Mouse (Mus musculus): ENCODE data around the gene Hs1bp3. TPM values are rescaled to one million over a fixed set of nuclear protein-coding genes. Genes with fewer than 3 reads are reported as not detected.
A peak's percentile ranks its signal among the peaks of the same experiment; 100 is the strongest.

Hs1bp3 gene
- polyA plus RNA-seq (2015; fragmentation: Nextera tagmentation; extraction: Ambion mirVana) = 30.3 and 32.5 TPM in 2 replicates

DNA sequence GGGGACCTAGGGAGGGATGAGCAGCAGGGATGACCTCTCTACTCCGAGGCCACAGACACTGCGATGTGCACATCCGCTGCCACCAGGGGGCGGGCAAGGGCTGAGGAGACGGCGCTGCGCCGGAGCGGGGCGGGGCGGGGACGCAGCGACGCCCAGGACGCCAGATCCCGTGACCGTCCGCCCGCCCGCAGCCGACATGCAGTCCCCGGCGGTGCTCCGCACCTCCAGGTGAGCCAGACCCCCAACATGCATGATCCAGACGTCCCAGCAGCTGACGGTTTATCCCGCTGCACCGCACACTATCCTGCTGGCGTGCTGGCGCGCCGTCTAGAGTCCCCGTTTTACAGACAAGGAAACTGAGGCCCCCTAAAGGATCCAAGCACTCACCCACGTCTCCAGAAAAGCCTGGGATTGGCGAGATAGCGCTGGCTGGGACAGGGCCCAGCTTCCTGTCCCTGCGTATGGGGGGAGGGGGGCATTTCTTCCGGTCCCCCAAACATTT is at the start of gene Hs1bp3:
TSS of gene Hs1bp3 (plus strand) at position 163 of the 502 bp plus-strand sequence.
- Histone ChIP-seq H3K4me3 (ENCODE audit: low read length) (peak within 1 kb of the TSS; percentile 80), H3K36me3 (ENCODE audit: control insufficient read depth, insufficient read depth, low read length) (no peaks in the 10 kb centered on the region), H3K27ac (ENCODE audit: low read length) (0 out of 2 replicates have a peak within 1 kb of the TSS, but pooled peaks have one; percentile 15), H3K4me2 (ENCODE audit: low read depth, low read length) (peak within 1 kb of the TSS; percentile 83), H3K9ac (ENCODE audit: low read depth, low read length) (peak within 1 kb of the TSS; percentile 86), H3K4me1 (ENCODE audit: control insufficient read depth, insufficient read depth, low read length) (peaks cover 14% of the 10 kb centered on the region), H3K27me3 (replicated peaks; ENCODE audit: control insufficient read depth, insufficient read depth, low read length) (peaks cover 11% of the 10 kb centered on the region), H3K9me3 (ENCODE audit: control insufficient read depth, low read length) (no peaks in the 10 kb centered on the region)
- peak; percentile 89 for ATAC-seq
- under 1% methylated on average over 38 of the region's 38 CpGs for WGBS

DNA sequence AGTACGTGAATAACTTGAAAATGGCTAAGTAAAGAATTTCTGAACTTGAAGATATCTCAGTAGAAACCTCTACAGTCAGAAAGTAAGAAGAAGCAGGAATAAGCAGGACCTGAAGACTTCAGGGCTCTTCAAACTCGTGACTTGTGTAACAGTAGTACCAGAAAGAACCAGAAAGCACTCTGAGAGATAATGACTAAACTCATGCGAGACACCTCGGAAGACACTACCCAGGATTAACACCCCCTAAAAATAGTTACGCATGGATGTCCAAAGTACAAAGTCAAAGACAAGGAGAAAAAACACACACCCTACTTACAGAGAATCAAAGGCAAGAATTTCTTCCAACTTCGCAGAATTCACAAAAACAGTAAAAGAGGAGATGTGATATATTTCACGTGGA is 46.9 kb upstream of the Hs1bp3 start:
- ATAC-seq = no peak
- no peak overlapping the region for H3K9ac ChIP-seq (ENCODE audit: low read depth, low read length)
- H3K27ac ChIP-seq (ENCODE audit: low read length) = no peak overlapping the region
- peaks cover 2% of the 10 kb centered on the region; the same call in 1 of the 2 replicates for H3K4me1 ChIP-seq (ENCODE audit: control insufficient read depth, insufficient read depth, low read length)
- 81% methylated on average over 7 of the region's 7 CpGs for WGBS
- H3K27me3 ChIP-seq (replicated peaks; ENCODE audit: control insufficient read depth, insufficient read depth, low read length) = no peaks in the 10 kb centered on the region
- H3K4me3 ChIP-seq (ENCODE audit: low read length) = no peak overlapping the region
- no peaks in the 10 kb centered on the region for H3K9me3 ChIP-seq (ENCODE audit: control insufficient read depth, low read length)
- no peak overlapping the region for H3K4me2 ChIP-seq (ENCODE audit: low read depth, low read length)
- H3K36me3 ChIP-seq (ENCODE audit: control insufficient read depth, insufficient read depth, low read length) = no peaks in the 10 kb centered on the region

DNA sequence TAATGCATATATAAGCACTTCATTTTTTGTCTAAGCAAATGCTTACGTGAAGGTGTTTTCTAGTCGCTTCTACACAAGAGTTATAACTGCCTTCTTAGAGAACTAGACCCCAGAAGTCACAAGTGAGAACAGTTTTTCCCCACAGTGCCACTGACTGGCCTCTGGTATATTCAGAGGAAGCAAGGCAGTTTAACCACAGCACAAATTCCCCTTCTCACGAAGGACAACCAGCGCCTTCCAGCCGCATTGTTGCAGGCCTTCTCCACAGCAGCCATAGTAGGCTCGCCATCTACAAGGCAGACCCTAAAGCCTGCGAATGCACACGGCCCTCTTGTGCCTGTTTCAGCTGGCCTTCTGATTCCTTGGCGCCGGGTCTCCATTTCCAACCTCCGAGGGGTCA is 43.6 kb upstream of the Hs1bp3 start:
- WGBS = 87% methylated on average over 11 of the region's 11 CpGs
- Histone ChIP-seq H3K27me3 (replicated peaks; ENCODE audit: control insufficient read depth, insufficient read depth, low read length) (no peaks in the 10 kb centered on the region), H3K9ac (ENCODE audit: low read depth, low read length) (no peak overlapping the region), H3K4me1 (ENCODE audit: control insufficient read depth, insufficient read depth, low read length) (peaks cover 8% of the 10 kb centered on the region), H3K4me3 (ENCODE audit: low read length) (no peak overlapping the region), H3K27ac (ENCODE audit: low read length) (no peak overlapping the region), H3K9me3 (ENCODE audit: control insufficient read depth, low read length) (no peaks in the 10 kb centered on the region), H3K4me2 (ENCODE audit: low read depth, low read length) (no peak overlapping the region), H3K36me3 (ENCODE audit: control insufficient read depth, insufficient read depth, low read length) (no peaks in the 10 kb centered on the region)
- ATAC-seq = no peak

DNA sequence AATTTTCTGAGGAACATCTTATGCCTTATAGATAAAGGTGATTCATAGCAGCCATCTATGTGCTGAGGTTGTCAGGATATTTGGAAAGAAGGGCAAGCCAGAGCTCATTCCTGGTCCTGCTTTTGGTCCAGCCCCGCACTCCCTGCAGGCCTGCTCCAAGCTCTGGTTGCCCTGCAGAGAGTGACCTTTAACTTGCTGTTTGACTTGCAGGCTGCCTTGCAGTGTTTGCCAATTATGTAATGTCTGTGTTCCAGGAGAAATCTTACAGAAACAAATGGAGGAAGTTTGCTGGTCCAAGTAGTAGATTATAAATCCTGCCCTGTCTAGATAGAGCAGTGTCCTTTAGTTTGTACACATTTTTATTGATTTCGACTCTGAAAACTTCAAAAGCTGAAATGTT is 41.8 kb upstream of the Hs1bp3 start:
- WGBS = 72% methylated on average over 2 of the region's 2 CpGs
- no peaks in the 10 kb centered on the region for H3K36me3 ChIP-seq (ENCODE audit: control insufficient read depth, insufficient read depth, low read length)
- H3K27ac ChIP-seq (ENCODE audit: low read length) = no peak overlapping the region
- no peak for ATAC-seq
- no peaks in the 10 kb centered on the region for H3K9me3 ChIP-seq (ENCODE audit: control insufficient read depth, low read length)
- H3K4me1 ChIP-seq (ENCODE audit: control insufficient read depth, insufficient read depth, low read length) = peaks cover 6% of the 10 kb centered on the region
- no peak overlapping the region for H3K4me2 ChIP-seq (ENCODE audit: low read depth, low read length)
- H3K9ac ChIP-seq (ENCODE audit: low read depth, low read length) = no peak overlapping the region
- H3K4me3 ChIP-seq (ENCODE audit: low read length) = no peak overlapping the region
- no peaks in the 10 kb centered on the region for H3K27me3 ChIP-seq (replicated peaks; ENCODE audit: control insufficient read depth, insufficient read depth, low read length)

DNA sequence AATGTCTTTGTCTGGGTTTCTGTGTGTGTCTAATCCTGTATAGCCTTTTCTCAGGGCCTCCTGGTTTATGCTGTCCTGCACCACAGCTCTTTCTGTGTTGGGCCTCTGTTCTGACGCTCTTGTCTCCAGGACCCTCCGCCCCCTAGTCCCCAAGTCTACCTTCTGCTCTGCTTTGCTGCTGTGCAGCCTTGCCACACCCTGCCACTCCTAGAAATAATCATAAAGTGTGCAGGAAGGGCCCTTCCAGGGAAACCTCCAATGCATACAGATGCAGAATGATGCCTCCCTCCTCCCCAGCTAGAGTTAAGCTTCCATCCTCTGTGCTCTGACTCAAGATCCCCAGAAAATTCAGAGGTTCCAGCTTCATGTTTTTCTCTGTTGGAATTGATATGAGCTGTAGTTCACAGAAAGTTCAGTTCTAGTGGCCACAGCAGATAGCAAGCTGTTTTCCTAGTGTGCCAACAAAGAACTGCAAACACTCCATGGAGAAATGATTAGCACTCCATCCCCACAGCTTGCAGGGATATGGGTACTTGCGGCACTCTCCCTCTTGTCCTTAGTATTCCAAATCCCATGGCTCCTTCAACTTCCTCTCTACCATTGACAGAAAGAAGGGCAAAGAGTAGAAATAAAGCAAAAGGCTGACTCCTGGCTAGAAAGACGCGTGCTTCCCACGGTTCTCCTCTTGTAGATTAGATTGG is 39.6 kb upstream of the Hs1bp3 start:
- Histone ChIP-seq H3K36me3 (ENCODE audit: control insufficient read depth, insufficient read depth, low read length) (no peaks in the 10 kb centered on the region), H3K27ac (ENCODE audit: low read length) (no peak overlapping the region), H3K4me2 (ENCODE audit: low read depth, low read length) (no peak overlapping the region), H3K27me3 (replicated peaks; ENCODE audit: control insufficient read depth, insufficient read depth, low read length) (no peaks in the 10 kb centered on the region), H3K9ac (ENCODE audit: low read depth, low read length) (no peak overlapping the region), H3K9me3 (ENCODE audit: control insufficient read depth, low read length) (no peaks in the 10 kb centered on the region), H3K4me3 (ENCODE audit: low read length) (no peak overlapping the region), H3K4me1 (ENCODE audit: control insufficient read depth, insufficient read depth, low read length) (peaks cover 6% of the 10 kb centered on the region)
- WGBS = 83% methylated on average over 6 of the region's 6 CpGs
- peak; percentile 77; the same call in 1 of the 2 replicates for ATAC-seq

DNA sequence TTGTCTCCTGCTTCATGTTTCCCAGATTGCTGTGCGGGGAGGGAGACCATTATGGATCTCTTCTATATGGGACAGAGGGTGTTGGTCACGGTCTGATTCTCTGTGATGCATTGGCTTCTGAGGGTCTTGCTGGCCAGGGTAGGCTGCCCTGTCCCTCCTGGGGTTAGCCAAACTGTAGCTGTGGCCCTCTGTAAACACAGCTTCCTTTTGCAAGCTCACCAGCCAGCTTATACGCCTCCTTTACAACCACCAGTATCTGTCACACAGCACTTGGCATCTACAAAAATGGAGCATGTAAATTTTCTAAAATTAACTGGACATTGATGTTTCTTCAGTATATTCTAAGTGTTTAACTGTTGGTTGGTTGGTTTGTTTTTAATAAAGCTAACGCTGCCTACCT is 37.8 kb upstream of the Hs1bp3 start:
- Histone ChIP-seq H3K4me1 (ENCODE audit: control insufficient read depth, insufficient read depth, low read length) (peaks cover 6% of the 10 kb centered on the region), H3K4me2 (ENCODE audit: low read depth, low read length) (no peak overlapping the region), H3K36me3 (ENCODE audit: control insufficient read depth, insufficient read depth, low read length) (no peaks in the 10 kb centered on the region), H3K27me3 (replicated peaks; ENCODE audit: control insufficient read depth, insufficient read depth, low read length) (no peaks in the 10 kb centered on the region), H3K9me3 (ENCODE audit: control insufficient read depth, low read length) (no peaks in the 10 kb centered on the region), H3K4me3 (ENCODE audit: low read length) (no peak overlapping the region), H3K9ac (ENCODE audit: low read depth, low read length) (no peak overlapping the region), H3K27ac (ENCODE audit: low read length) (no peak overlapping the region)
- 92% methylated on average over 4 of the region's 4 CpGs for WGBS
- no peak for ATAC-seq

DNA sequence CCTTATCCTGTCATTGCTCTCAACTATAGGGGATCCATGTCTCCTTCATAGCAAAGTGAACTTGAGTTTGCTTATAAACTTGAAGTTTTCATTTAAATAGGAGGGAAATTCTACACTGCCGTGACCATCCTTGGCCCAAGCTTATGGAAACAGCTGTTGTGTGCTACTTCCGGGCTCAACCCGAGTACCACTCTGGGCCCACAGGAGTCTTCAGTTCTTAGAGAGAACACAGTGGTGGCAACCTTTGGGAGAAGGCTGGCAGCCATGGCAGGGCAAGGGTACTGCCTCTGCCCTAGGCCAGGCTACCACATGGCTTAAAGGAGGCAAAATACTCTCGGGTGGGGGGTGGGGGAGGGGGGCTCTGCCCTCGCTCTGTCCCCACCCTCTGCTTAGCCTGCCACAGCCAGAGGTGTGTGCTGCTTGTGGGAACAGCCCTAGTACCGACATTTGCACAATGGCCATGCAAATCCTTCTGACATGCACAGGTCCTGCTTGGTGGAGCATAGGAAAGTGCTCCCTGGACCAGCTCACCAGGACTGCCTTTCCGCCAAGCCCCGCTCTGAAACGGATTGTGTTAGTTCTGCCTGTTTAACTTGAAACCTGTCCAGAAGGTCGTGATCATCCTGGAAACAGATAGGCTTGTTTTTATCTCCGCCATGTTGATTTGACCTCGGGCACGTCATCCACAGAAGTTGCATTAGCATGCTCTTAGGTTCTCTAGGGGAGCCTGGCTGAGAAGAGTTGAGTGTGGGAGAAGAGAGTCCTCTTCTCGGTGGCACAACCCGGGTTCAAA is 31.8 kb upstream of the Hs1bp3 start:
- WGBS = 86% methylated on average over 15 of the region's 15 CpGs
- no peak overlapping the region for H3K4me2 ChIP-seq (ENCODE audit: low read depth, low read length)
- no peaks in the 10 kb centered on the region for H3K36me3 ChIP-seq (ENCODE audit: control insufficient read depth, insufficient read depth, low read length)
- no peak overlapping the region for H3K4me3 ChIP-seq (ENCODE audit: low read length)
- no peaks in the 10 kb centered on the region for H3K9me3 ChIP-seq (ENCODE audit: control insufficient read depth, low read length)
- ATAC-seq = no peak
- H3K27ac ChIP-seq (ENCODE audit: low read length) = no peak overlapping the region
- no peaks in the 10 kb centered on the region for H3K27me3 ChIP-seq (replicated peaks; ENCODE audit: control insufficient read depth, insufficient read depth, low read length)
- no peak overlapping the region for H3K9ac ChIP-seq (ENCODE audit: low read depth, low read length)
- H3K4me1 ChIP-seq (ENCODE audit: control insufficient read depth, insufficient read depth, low read length) = no peaks in the 10 kb centered on the region

DNA sequence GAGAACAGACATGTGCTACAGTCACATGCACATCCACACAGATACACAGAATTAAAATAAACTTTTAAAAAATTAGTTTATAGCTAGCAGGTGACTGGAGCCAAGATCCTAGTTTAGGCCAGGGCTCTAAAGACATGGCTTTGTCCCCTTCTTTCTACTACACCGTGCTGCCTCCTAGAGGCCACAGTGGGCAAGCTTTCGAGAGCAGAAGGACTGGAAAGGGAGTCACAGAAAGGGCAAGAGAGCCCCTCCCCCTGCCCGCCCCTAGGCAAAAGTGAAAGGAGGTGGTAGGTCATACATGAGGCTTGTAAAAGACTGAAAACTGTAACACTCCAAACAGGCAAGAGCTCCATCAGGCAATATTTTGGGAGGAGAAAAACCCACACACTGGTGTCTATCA is 25.3 kb upstream of the Hs1bp3 start:
- Histone ChIP-seq H3K36me3 (ENCODE audit: control insufficient read depth, insufficient read depth, low read length) (no peaks in the 10 kb centered on the region), H3K4me3 (ENCODE audit: low read length) (no peak overlapping the region), H3K4me2 (ENCODE audit: low read depth, low read length) (no peak overlapping the region), H3K27ac (ENCODE audit: low read length) (no peak overlapping the region), H3K9ac (ENCODE audit: low read depth, low read length) (no peak overlapping the region), H3K27me3 (replicated peaks; ENCODE audit: control insufficient read depth, insufficient read depth, low read length) (no peaks in the 10 kb centered on the region), H3K4me1 (ENCODE audit: control insufficient read depth, insufficient read depth, low read length) (no peaks in the 10 kb centered on the region), H3K9me3 (ENCODE audit: control insufficient read depth, low read length) (no peaks in the 10 kb centered on the region)
- ATAC-seq = no peak
- 64% methylated on average over 3 of the region's 3 CpGs for WGBS

DNA sequence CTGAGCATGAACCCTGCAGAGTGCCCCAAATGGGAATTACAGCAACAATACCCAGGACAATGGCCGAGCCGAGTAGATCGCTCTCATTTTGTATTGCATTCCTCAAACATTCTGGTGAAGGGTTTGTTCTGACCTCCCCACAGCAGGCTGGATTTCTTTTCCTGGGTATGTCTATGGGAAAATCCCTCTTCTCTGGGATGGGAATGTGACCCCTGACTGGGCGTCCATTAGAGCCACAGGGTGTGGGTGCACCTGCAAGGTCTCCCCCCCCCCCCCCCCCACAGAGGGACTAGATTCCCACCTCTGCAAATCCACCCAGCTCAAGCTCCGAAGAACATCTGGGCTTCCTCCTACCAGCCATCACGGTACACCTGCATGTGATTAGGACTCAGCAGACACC is 24.1 kb upstream of the Hs1bp3 start:
- H3K9ac ChIP-seq (ENCODE audit: low read depth, low read length) = no peak overlapping the region
- H3K9me3 ChIP-seq (ENCODE audit: control insufficient read depth, low read length) = no peaks in the 10 kb centered on the region
- 88% methylated on average over 6 of the region's 6 CpGs for WGBS
- H3K4me3 ChIP-seq (ENCODE audit: low read length) = no peak overlapping the region
- no peak overlapping the region for H3K27ac ChIP-seq (ENCODE audit: low read length)
- H3K4me1 ChIP-seq (ENCODE audit: control insufficient read depth, insufficient read depth, low read length) = no peaks in the 10 kb centered on the region
- no peaks in the 10 kb centered on the region for H3K27me3 ChIP-seq (replicated peaks; ENCODE audit: control insufficient read depth, insufficient read depth, low read length)
- H3K4me2 ChIP-seq (ENCODE audit: low read depth, low read length) = no peak overlapping the region
- H3K36me3 ChIP-seq (ENCODE audit: control insufficient read depth, insufficient read depth, low read length) = no peaks in the 10 kb centered on the region
- ATAC-seq = no peak

Data from intestine, embryonic 16.5 days (tissue).